Mouse (Mus musculus) spleen, adult 2 months (tissue): ENCODE data around the gene Cbs.

Source experiments
- CTCF ChIP-seq: fragments of 200-500 bp; IDR thresholded peaks from 2 replicates; pipeline ENCODE4 v1.5.1; 2011; ENCODE audit warnings: mild to moderate bottlenecking, inconsistent platforms; ENCODE audit not compliant: insufficient read depth, insufficient read length, insufficient replicate concordance; ENCODE audit errors: extremely low read depth
- POLR2A ChIP-seq: fragments of 200-500 bp; IDR thresholded peaks from 2 replicates; pipeline ENCODE4 v1.6.1; 2011; ENCODE audit warnings: low read depth, low read length, inconsistent platforms

GRCm38 (mm10) chr17:31633007-31633406, 4.0 kb downstream of the Cbs start:
- no peak for TF ChIP-seq CTCF
- TF ChIP-seq POLR2A, result no peak
